Mouse (Mus musculus): ENCODE measurements around the gene Chrna5.
A peak's percentile ranks its signal among the peaks of the same experiment; 100 is the strongest.
"Not testable (repeated sequence)": the region's sequence is repeated elsewhere in the genome, so short reads cannot be mapped to it uniquely, and the experiment has no call there.

Chrna5 gene

GRCm38 (mm10) chr9:54980674-54981073 is at the start of gene Chrna5:
Gene Chrna5 (plus strand): TSS chr9:54980880.
- ATAC-seq (ENCODE audit: low TSS enrichment) = 0 out of 2 replicates have a peak, but pooled peaks have one; percentile 20

GRCm38 (mm10) chr9:54931765-54932164 is 48.9 kb upstream of the Chrna5 start:
- no peak for ATAC-seq (ENCODE audit: low TSS enrichment)

GRCm38 (mm10) chr9:54932379-54932778 is 48.3 kb upstream of the Chrna5 start:
- no peak for ATAC-seq (ENCODE audit: low TSS enrichment)

- ATAC-seq (ENCODE audit: low TSS enrichment) = no peak
These were observed 38.6 kb upstream of the Chrna5 start for GRCm38 (mm10) chr9:54942071-54942470.

GRCm38 (mm10) chr9:54944467-54944866 is 36.2 kb upstream of the Chrna5 start:
- ATAC-seq (ENCODE audit: low TSS enrichment) = no peak

- ATAC-seq (ENCODE audit: low TSS enrichment) = peak; percentile 21; the same call in 1 of the 2 replicates
These were observed 34.4 kb upstream of the Chrna5 start for GRCm38 (mm10) chr9:54946256-54946655.

- ATAC-seq (ENCODE audit: low TSS enrichment) = no peak
These were observed 31.2 kb upstream of the Chrna5 start for GRCm38 (mm10) chr9:54949465-54949864.

GRCm38 (mm10) chr9:54950162-54950561 is 30.5 kb upstream of the Chrna5 start:
- not testable (repeated sequence) for ATAC-seq (ENCODE audit: low TSS enrichment)

- ATAC-seq (ENCODE audit: low TSS enrichment) = peak; percentile 91
These were observed 29.9 kb upstream of the Chrna5 start, which contains the start of the genes Psma4 and AY074887 for GRCm38 (mm10) chr9:54950575-54951321. Gene Psma4 (plus strand): TSS chr9:54950790. Gene AY074887 (minus strand): TSS chr9:54950998.

- ATAC-seq (ENCODE audit: low TSS enrichment) = 0 out of 2 replicates have a peak, but pooled peaks have one; percentile 6
These were observed 19.6 kb upstream of the Chrna5 start for GRCm38 (mm10) chr9:54961059-54961458.

GRCm38 (mm10) chr9:54963669-54964068 is 17.0 kb upstream of the Chrna5 start:
- ATAC-seq (ENCODE audit: low TSS enrichment) = no peak

GRCm38 (mm10) chr9:54969972-54970637 is 10.6 kb upstream of the Chrna5 start:
- ATAC-seq (ENCODE audit: low TSS enrichment) = no peak

GRCm38 (mm10) chr9:54981291-54982191 is 861 bp downstream of the Chrna5 start:
- ATAC-seq (ENCODE audit: low TSS enrichment) = no peak; the same call in 1 of the 2 replicates

- ATAC-seq (ENCODE audit: low TSS enrichment) = no peak
These were observed 1.7 kb downstream of the Chrna5 start for GRCm38 (mm10) chr9:54982401-54982800.

GRCm38 (mm10) chr9:54990362-54990761 is 9.7 kb downstream of the Chrna5 start:
- ATAC-seq (ENCODE audit: low TSS enrichment) = no peak

GRCm38 (mm10) chr9:54994381-54994780 is 13.7 kb downstream of the Chrna5 start:
- no peak for ATAC-seq (ENCODE audit: low TSS enrichment)

GRCm38 (mm10) chr9:54995645-54996044 is 15.0 kb downstream of the Chrna5 start:
- no peak for ATAC-seq (ENCODE audit: low TSS enrichment)

- peak; percentile 50 for ATAC-seq (ENCODE audit: low TSS enrichment)
These were observed 22.9 kb downstream of the Chrna5 start for GRCm38 (mm10) chr9:55003609-55004008.

- no peak for ATAC-seq (ENCODE audit: low TSS enrichment)
These were observed 29.0 kb downstream of the Chrna5 start for GRCm38 (mm10) chr9:55009692-55010091.

- ATAC-seq (ENCODE audit: low TSS enrichment) = no peak
These were observed 30.1 kb downstream of the Chrna5 start for GRCm38 (mm10) chr9:55010588-55011350.

GRCm38 (mm10) chr9:55016926-55017325 is 36.2 kb downstream of the Chrna5 start:
- ATAC-seq (ENCODE audit: low TSS enrichment) = no peak

All from frontal cortex, adult (tissue).